Mouse (Mus musculus) small intestine, adult 2 months (tissue): ENCODE data around the gene Prune2.

Experiments
- CTCF ChIP-seq: fragments of 200-500 bp; IDR thresholded peaks from 2 replicates; pipeline ENCODE4 v1.5.1; 2012; ENCODE audit warnings: low read depth, mild to moderate bottlenecking, control low read depth, inconsistent platforms, low read length, moderate library complexity, mixed read lengths; ENCODE audit not compliant: insufficient replicate concordance, insufficient read length; ENCODE audit errors: extremely low read depth
- POLR2A ChIP-seq: fragments of 200-500 bp; IDR thresholded peaks from 2 replicates; pipeline ENCODE4 v1.6.1; 2012; ENCODE audit warnings: low read depth, mild to moderate bottlenecking, control low read depth, inconsistent platforms, low read length, moderate library complexity

- TF ChIP-seq CTCF (no peak), POLR2A (no peak)
These were observed 312.8 kb downstream of the Prune2 start for GRCm38 (mm10) chr19:17268669-17269068.
